Mouse (Mus musculus) left cerebral cortex, postnatal 4 days (tissue): ENCODE measurements around the gene Gm14325. TPM values are rescaled to one million over a fixed set of nuclear protein-coding genes. Genes with fewer than 3 reads are reported as not detected.
"Not testable (repeated sequence)": the region's sequence is repeated elsewhere in the genome, so short reads cannot be mapped to it uniquely, and the experiment has no call there.

ENCODE experiments used
- DNase-seq: peaks from one replicate; pipeline ENCODE4 v3.0.0-alpha.2; 2022
- intact Hi-C: fragments of 180-260 bp; cut with DNase I; formaldehyde crosslinking; loops from one replicate; pipeline ENCODE4 v1.15.1; 2025
- total RNA-seq, 2 experiments: library from RNA; stranded (reverse); gene quantifications; 2 replicates each; pipeline ENCODE4 v1.2.3; 2021

Gene Gm14325
- 100 to 1,000 TPM in 1 of 2 experiments, 10 to 100 TPM in 1; 97.0 to 105 TPM for total RNA-seq

DNA sequence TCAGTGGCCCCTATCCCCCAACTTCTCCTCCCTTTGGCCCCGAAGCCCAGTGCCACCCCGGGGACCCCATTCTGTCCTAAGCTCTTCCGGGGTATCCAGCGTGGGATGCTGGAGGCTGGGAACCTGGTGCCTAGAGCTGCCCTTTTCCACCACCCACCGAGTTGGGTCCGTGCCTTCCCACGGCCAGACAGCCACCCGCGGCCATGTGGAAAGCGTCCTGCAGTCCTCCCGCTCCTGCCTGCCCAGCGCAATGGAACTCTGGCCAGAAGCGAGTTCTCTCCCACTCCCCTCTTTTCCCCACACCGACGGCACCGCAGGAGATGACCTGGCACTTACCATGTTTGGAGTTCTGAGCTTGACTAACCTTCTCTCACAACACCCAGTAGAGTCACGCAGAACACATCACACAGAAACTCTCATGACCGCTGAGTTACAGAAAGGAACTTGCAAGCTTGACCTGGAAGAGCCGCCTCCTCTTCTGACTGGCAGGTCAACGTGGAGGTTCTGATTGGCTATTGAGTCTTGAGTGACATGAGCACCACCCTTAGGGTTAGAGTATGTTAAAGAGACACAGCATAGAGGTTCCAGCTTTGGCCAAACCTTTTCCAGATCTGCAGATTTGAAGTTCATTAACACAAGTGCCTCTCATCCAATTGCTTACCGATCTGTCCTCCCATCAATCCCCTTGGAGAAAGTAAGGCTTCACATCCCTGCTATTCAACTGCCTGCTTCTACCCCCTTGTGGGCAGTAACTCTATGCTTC, at the start of gene Gm14325:
Gm14325 (minus strand) TSS at position 436 of the 763 bp plus-strand sequence.
- DNase-seq = peak; percentile 53
- intact Hi-C loops = not testable (repeated sequence)

DNA sequence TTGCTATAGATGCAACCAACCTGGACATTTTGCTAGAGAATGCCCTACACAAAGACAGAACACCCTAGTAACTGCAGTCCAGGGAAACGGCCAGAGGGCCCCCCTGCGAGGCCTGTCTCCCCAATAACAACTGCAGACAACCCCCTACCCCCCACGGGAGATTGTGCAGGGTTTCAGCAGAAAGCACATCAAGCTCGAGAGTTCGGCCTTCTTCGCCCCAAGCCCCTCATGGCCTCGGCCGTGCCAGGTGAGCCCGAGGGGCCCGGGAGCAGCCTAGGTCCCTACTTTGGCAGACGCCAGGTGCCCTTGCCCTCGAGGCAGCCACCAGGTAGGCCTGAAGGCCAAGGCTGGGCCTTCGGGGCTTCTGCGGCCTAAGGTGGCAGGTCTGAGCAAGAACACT, 47.6 kb upstream of the Gm14325 start:
- intact Hi-C loops, DNase-seq: not testable (repeated sequence)

DNA sequence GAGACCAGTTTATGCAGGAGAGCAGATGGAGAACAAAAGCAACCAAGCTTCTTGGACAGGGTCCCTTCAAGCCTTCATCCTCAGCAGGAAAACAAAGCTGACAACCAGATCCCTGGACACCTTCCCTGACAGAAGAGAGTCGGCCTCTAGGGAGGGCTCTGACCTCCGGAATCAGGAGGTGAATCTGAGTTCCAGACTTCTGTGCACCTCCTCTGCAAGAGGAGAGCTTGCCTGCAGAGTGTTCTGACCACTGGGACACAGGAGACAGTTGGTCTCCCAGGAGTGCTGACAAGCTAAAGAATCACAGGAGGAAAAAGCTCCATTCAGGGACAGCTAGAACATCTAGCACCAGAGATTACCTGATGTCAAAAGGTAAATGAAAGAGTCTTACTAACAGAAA, 22.1 kb upstream of the Gm14325 start:
- intact Hi-C loops, DNase-seq: not testable (repeated sequence)

DNA sequence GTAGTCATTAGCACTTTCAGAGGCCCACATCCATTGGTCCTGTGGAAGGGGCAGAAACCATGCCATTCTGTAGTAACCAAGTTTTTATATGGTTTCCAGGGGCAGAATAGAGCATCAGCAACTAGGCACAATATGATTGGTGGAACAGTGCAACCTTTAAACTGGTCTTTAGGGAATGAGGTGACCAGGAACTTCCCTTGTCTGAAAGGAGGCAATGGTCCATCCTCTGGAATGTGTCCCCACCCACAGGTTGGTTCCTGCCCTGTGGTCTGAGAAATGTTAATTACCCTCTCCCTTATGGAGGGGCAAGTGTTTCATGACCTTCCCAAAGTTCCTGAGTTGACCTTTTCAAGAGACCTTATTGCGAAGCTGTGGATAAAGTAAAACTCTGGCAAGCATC, 3.5 kb upstream of the Gm14325 start:
- DNase-seq, intact Hi-C loops: not testable (repeated sequence)

DNA sequence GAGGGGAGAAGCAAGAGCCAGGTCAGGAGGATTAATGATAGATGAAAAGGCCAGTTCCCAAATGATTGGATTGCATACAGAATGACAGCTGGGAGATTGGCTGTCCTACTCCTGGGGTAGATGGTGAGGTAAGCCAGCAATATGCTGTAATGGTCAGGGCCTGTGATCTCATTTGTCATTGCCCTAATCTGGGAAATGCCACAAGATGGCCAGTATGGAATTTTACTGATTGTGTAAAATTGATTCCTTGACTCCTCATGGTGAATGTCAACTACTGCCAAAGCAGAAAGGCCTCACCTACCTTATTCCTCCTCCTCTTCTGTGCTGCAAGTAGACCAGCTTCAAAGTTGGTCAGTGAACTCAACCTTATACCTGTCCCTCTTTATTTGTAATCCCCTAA, 3.4 kb downstream of the Gm14325 start:
- intact Hi-C loops, DNase-seq: not testable (repeated sequence)

DNA sequence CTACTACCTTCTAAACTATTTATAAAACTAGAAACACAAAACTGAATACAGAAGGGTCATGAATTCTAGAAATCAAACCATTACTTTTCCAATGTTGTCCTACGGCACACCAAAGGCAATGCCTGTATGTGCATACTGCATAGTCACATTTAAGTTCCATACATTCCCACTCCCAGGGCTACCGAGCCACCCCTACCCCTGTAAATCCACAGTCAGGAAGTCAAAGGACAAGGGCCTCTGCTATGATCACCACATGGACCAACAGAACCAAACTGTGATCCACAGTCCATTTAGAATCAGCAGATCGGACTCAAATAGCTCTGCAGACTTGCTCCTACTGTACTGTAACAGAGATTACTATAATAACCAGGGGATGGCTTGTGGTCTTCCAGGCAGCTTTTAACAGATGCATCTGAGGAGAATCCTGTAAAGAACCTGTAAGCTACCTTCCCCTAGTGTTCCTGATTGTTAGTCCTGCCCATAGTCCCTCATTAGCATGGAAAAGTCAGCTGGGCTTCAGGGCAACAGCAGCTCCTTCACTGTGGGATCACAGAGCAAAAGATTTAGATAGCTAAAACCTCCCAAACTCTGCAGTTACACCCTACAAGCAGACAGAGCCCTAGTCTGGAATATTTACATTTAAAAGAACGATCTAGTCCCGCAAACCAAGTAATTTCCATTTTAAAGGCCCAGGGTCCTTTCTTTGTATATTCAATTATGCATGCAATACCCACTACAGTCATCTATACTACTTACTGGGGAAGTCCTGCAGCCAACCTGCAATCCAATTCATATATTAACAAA, 4.2 kb downstream of the Gm14325 start:
- DNase-seq, intact Hi-C loops: not testable (repeated sequence)

DNA sequence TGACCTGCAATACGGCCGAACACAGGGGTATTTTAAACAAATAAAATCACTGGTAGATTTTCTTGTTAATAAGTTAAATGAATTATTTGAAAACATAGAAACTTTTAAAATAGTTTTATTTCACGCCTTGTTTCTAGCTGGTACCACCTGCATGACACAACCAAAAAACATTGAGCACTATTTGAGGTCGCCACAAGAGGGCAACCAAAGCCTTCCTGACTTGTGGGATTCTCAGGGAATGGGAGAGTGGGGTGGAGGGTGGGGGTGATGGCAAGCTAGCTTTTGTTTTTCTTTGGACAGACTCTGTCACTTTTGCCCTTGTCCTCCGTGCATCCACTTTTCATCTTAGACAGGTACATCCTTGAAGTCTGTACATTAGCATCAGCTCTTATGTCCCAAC, 18.2 kb downstream of the Gm14325 start:
- DNase-seq, intact Hi-C loops: not testable (repeated sequence)

DNA sequence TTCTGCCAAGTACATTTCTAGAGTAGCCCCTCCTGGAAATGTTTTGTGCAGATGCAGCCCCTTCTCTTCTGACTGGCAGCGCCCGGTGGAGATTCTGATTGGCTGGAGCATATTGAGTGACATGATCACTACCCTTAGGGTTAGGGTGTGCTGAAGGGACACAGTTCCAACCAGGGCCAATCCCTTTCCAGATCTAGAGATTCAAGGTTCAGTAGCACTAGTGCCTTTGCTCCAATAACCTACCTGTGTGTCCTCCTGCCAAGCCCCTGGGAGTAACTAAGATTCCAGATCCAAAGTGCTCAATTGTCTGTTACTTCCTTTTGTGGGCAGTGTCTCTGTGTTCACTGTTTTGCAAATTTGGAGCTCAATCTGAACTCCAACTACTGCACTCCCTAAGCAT, 34.0 kb downstream of the Gm14325 start:
- intact Hi-C loops, DNase-seq: not testable (repeated sequence)

DNA sequence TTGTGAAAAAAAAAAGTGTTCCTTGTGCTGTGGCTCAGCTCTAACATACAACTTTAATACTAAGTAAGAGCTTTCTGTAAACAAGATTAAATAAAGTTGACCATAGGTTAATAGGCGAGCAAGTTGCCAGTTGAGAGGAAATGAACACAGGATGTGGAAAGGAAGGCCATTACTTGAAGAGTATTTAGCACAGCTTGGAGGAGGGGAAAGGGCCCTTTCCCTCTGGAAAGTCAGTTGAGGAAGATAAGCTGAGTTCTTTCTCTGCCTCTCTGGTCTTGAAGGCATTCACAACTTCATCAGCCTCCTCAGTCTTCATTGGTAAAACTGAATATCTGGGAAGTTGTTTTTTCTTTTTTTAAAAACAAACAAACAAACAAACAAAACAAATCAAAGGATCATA, 52.8 kb downstream of the Gm14325 start:
- intact Hi-C loops, DNase-seq: not testable (repeated sequence)

Other genes with a start within 250 kb of the Gm14325 start
- gene Gm14322, start 81.0 kb downstream of the Gm14325 start, total RNA-seq = 10 to 100 TPM; 20.8 to 23.1 TPM
- 1 to 10 TPM; 4.0 to 4.1 TPM for gene Gm14327, start 56.8 kb upstream of the Gm14325 start, total RNA-seq
- gene Zfp972, start 85.3 kb upstream of the Gm14325 start, total RNA-seq = 1 to 10 TPM in 1 of 2 experiments, under 1 TPM in 1; 0.70 to 1.3 TPM
- 10 to 100 TPM; 43.6 to 46.4 TPM for gene Gm14326, start 117.0 kb upstream of the Gm14325 start, total RNA-seq
- 10 to 100 TPM; 22.2 to 26.1 TPM for gene Zfp971, start 182.9 kb upstream of the Gm14325 start, total RNA-seq
- 10 to 100 TPM; 12.4 to 13.2 TPM for gene Zfp931, start 238.1 kb upstream of the Gm14325 start, total RNA-seq